Mouse (Mus musculus) cortical plate, adult 2 months (tissue): Measurements from ENCODE around the gene Frmd8. TPM values are rescaled to one million over a fixed set of nuclear protein-coding genes. Genes with fewer than 3 reads are reported as not detected.

Experiments used
- H3K27ac ChIP-seq: fragments of 200-500 bp; 2 replicates; pipeline ENCODE4 v1.5.1; 2012; ENCODE audit warnings: low read length, control low read depth, inconsistent platforms; ENCODE audit not compliant: insufficient read depth
- H3K4me1 ChIP-seq: fragments of 200-500 bp; 2 replicates; pipeline ENCODE4 v1.6.1; 2011; ENCODE audit warnings: low read length; ENCODE audit not compliant: control insufficient read depth, insufficient read depth
- H3K4me3 ChIP-seq: fragments of 200-500 bp; 2 replicates; pipeline ENCODE4 v1.5.1; 2011; ENCODE audit warnings: mild to moderate bottlenecking, low read length, control low read depth; ENCODE audit not compliant: insufficient read depth
- CTCF ChIP-seq: fragments of 200-500 bp; IDR thresholded peaks from 2 replicates; pipeline ENCODE4 v1.5.1; 2011; ENCODE audit warnings: mild to moderate bottlenecking, control low read depth, low read length; ENCODE audit not compliant: insufficient read depth; ENCODE audit errors: extremely low read depth
- POLR2A ChIP-seq: fragments of 200-500 bp; IDR thresholded peaks from 2 replicates; pipeline ENCODE4 v1.6.1; 2011; ENCODE audit warnings: mild to moderate bottlenecking, low read length, control low read depth; ENCODE audit not compliant: insufficient read depth; ENCODE audit errors: extremely low read depth
- polyA plus RNA-seq: library from polyadenylated mRNA; depleted of rRNA; stranded (reverse); fragments of >200 nt; gene quantifications from 2 replicates; pipeline ENCODE4 v1.2.3, GENCODE M21; 2012

The Frmd8 gene
- polyA plus RNA-seq, 1 experiment, result 22.1 TPM

DNA sequence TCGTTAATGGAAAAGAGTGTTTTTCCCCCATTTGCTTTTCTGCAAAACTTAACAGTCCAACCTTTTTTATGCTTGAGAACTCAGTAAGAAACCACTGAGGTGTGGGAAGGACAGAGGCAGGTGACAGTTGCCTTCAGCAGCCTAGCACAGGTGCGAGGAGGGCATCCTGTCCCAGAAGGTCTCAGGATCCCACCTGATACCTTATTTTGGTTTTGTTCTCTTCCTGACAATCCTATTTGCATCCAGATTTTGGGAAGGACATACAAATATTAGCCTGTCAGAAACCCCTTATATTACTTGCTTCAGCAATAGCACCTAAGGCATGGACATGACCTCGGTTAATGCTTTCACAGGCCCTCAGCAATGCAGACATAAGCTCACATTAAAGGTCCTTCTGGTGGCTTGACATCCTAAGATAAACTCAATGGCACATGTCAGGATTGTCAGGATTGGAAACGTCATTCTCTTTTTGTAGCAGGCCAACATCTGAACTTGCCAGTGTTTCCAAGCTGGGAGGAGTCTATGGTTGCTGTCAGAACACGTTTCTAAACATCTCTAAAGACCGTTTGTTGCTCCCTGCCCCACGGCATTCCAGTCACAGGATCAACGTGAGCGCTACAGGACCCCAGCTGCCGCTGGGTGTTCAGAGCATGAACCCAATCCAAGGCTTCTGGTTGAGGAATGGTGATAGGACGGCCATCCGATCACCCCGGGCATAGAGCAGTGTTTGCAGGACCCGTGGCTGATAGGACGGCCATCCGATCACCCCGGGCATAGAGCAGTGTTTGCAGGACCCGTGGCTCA, 34.8 kb downstream of the Frmd8 start:
- no peak overlapping the region for H3K4me3 ChIP-seq
- TF ChIP-seq CTCF, result no peak
- TF ChIP-seq POLR2A, result no peak
- no peak overlapping the region for H3K27ac ChIP-seq
- peaks cover 5% of the 10 kb centered on the region for H3K4me1 ChIP-seq

DNA sequence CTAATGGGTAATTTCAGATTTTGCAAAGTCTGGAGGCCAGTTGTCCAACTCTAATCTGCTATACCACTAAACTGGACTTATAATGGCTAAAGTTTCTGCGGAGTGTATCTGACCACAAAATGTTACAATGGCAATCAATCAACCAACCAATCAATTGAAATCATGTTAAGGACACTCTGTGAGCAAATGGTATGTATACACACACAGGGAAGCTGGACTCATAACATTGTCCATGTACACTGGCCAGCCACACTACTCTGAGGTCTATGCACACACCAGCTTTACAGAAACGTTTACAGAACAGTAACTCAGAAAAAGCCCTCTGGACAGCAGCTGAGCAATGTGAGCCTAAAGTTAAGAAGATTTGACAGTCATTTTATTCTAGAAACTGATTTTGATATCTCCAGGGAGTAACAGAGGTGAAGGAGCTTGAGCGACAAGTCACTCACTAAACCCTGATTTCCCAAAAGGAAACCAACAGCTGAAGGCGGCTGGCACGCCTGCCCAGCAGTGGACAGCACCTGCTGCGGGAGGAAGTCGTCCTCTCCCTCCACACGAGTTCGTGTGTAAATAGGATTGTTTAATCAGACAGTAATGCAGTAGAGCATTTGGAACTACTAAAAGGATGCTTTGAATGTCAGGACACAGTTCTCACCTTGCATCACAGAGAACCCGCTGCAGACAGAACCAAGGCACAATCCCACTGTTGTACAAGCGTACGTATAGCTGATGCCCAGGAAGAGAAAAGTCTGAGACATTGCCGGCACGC, 35.6 kb downstream of the Frmd8 start:
- H3K27ac ChIP-seq, result no peak overlapping the region
- peaks cover 5% of the 10 kb centered on the region for H3K4me1 ChIP-seq
- TF ChIP-seq CTCF, result no peak
- no peak for TF ChIP-seq POLR2A
- no peak overlapping the region for H3K4me3 ChIP-seq

DNA sequence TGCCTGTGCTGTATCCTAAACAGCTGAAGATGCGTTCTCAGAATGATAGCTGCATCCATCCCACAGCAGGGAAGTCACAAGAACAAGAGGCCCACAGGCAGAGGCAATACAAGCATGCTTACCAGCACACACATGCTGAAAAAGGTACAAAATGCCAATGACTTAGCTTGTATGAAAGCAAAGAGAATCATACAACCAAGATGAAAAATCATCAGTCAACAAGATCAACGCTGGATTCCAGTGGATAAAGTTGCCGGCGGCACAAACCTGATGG, 36.2 kb downstream of the Frmd8 start:
- TF ChIP-seq CTCF (no peak), POLR2A (no peak)
- Histone ChIP-seq H3K4me1 (peaks cover 5% of the 10 kb centered on the region), H3K4me3 (no peak overlapping the region), H3K27ac (no peak overlapping the region)

DNA sequence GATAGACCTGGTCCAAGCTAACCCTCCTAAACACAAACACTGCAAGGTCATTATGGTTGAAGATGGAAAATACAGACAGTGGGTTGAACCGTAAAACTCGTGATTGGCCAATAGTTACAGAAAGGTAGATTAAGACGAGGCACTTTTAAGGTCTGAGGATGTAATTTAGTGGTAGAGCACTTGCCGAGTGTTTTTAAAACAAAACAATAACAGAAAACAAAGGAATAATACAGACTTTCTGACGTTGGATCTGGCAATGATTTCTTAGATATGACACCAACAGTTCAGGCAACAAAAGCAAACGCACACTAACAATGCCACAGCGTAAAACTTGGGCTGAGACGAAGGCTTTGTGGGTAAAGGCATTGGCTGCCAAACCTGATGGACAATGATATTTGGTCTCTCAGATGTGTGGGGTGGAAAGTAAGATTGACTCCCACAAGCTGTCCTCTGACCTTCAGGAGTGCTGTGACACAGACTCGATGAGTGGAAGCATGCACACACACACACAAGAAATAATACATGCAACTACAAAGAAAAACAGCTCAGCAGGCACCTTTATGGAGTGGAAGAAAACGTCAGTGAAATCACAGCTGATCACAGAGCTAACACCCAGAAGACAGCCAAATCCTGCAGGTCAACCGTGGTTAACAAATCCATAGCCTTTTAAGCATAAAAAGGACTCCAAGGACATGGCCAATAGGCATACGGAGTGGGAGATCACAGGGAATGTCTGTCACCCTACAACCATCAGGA, 36.8 kb downstream of the Frmd8 start:
- TF ChIP-seq CTCF (no peak), POLR2A (no peak)
- H3K27ac ChIP-seq, result no peak overlapping the region
- H3K4me3 ChIP-seq, result no peak overlapping the region
- peaks cover 3% of the 10 kb centered on the region for H3K4me1 ChIP-seq

DNA sequence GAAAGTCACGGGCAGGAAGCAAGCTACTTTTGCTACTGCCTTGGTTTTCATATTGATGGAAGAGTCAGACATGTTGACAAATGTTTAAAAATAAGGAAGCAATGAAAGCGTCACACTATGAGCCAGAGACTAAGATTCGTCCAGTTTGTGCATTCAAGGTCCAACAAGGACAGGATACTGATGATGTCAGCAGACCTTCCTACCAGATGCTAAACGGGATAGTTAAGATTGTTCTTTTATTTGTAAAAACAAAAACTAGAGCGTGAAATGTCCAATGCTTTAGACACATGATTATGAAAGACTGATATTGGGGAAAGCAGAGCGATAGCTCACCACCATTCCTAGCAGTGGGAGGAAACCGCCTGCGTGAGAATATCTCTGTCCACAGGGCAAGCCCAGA, 37.5 kb downstream of the Frmd8 start:
- TF ChIP-seq CTCF (no peak), POLR2A (no peak)
- no peak overlapping the region for H3K4me3 ChIP-seq
- peaks cover 3% of the 10 kb centered on the region for H3K4me1 ChIP-seq
- no peak overlapping the region for H3K27ac ChIP-seq

DNA sequence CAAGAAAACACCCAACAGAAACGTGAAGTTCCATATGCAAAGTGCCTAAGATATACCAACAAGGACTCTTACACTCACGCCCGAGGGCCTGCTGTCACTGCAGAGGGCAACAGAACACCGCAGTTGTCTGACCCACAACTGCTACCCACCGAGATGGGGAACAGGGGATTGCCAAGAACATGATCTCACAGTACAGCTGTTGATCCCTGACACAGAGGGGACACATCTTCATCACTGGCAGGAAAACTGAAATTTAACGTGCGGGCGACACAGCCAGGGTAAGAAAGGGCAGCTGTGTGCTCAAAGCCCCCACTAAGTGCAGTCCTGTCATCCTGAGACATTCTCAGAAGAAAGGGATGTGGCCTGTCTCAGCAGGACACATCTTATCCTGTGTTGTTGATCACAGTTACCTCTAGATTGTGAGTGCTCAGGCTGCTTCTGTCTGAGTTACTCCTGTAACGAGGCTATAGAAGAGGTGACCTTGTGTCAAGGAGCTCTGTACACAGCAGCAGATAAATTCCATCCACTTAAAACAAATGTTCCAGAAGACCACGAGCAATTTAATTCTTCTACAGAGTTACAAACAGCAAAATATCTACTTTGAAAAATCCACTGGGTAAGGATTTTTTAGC, 38.0 kb downstream of the Frmd8 start:
- no peak for TF ChIP-seq CTCF
- no peak overlapping the region for H3K27ac ChIP-seq
- H3K4me1 ChIP-seq, result peaks cover 3% of the 10 kb centered on the region
- no peak overlapping the region for H3K4me3 ChIP-seq

DNA sequence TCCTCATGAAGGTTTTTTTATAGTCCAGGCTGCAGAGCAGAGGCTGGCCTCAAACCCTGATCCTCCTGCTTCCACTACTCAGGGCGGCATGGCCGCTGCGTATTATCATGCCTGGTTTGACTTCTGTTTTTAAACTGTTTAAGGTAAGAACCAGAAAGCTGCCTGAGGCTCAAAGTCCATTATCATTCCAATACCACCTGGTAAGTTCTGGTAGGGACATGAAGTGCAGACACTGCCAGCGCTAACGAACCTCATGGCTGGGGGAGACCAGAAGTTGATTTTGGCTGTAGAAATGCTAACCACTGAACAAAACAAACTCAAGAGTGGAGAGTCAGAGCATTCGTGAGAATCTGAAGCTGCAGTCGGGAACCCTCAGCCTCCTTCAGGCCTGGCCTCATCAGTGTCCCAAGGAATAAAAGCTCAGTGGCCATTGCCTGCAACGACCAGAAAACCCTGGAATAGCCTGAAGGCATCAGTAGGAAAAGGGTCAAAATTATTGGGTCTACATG, 39.1 kb downstream of the Frmd8 start:
- Histone ChIP-seq H3K4me3 (no peak overlapping the region), H3K4me1 (no peaks in the 10 kb centered on the region), H3K27ac (no peak overlapping the region)
- TF ChIP-seq CTCF (no peak), POLR2A (no peak)

DNA sequence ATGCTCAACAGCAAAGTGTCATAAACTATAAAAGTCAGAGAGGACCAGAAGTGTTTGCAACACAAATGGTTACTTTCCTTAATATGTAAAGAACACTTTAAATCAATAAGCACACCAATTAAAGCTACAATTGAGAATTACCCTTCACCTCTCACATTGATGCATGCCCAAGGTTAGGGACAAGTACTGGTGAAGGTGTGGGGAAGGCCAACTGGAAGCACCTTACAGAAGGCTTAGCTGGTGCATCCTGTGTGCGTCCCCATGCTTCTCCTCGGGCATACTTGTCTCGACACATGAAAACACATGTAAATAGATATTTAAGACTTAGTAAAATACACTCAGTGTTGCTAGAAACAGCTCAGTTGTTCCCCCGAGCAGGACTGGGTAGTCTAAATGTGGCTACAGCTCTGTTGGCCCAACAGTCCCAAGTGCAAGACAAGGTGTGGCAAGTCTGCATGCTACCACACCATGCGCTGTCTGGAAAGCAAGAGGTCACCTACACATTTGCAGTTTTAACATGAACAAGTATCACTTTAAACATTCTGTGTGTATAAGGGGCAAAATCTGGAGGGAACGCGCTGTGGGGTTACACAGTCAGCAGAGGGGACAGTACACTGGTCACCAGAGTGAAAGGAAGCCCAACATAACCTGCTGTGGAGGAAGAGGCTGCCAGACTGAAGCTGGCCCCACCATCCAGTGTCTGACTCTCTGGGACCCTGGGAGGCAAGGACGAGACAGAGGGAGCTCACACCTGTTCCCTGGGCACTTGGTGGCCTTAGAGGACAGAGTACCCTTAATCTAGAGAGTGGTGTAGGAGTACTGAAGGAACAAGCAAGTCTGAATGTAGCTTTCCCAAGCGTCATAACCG, 39.8 kb downstream of the Frmd8 start:
- Histone ChIP-seq H3K4me1 (no peaks in the 10 kb centered on the region), H3K4me3 (no peak overlapping the region), H3K27ac (no peak overlapping the region)
- TF ChIP-seq CTCF, result no peak
- TF ChIP-seq POLR2A, result no peak
